Mouse (Mus musculus): Measurements from ENCODE around the gene Lsamp. TPM values are rescaled to one million over a fixed set of nuclear protein-coding genes. Genes with fewer than 3 reads are reported as not detected.

The Lsamp gene
- polyA plus RNA-seq, 1 experiment from 2014 or later: 1.5 TPM

DNA sequence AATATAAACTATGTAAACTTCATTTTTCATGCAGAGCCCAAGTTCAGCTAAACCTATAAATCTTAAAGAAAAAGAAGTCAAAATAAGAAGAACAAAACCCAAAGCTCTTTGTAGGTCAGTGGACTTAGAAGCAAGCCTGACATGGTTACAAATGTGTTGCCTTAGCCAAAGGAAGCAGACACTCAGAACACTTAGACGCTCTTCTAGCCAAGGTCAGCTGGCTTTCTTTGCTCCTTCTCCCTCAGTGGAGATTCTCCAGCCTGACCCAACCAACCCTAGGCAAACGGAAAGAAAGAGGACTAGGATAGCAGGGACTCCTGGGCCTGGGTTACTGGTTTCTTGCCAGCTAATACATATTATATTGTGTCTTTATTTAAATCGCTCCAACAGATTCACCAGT, 2194.7 kb downstream of the Lsamp start:
- no peak for TF ChIP-seq CTCF (IDR thresholded peaks at IDR 0.05; ENCODE audit: low read depth)
- Histone ChIP-seq H3K9ac (ENCODE audit: low read depth, low read length) (no peak overlapping the region), H3K4me1 (replicated peaks; ENCODE audit: control insufficient read depth, insufficient read depth, low read length) (no peaks in the 10 kb centered on the region), H3K4me3 (ENCODE audit: low read depth, low read length) (no peak overlapping the region), H3K27me3 (replicated peaks; ENCODE audit: control insufficient read depth, insufficient read depth, low read length) (no peaks in the 10 kb centered on the region), H3K4me2 (replicated peaks; ENCODE audit: low read depth) (no peak overlapping the region), H3K36me3 (ENCODE audit: control insufficient read depth, insufficient read depth) (no peaks in the 10 kb centered on the region), H3K27ac (ENCODE audit: low read depth, low read length) (no peak overlapping the region), H3K9me3 (ENCODE audit: control insufficient read depth) (no peaks in the 10 kb centered on the region)
- 57% methylated on average over 3 of the region's 3 CpGs for WGBS
- no peak for ATAC-seq

DNA sequence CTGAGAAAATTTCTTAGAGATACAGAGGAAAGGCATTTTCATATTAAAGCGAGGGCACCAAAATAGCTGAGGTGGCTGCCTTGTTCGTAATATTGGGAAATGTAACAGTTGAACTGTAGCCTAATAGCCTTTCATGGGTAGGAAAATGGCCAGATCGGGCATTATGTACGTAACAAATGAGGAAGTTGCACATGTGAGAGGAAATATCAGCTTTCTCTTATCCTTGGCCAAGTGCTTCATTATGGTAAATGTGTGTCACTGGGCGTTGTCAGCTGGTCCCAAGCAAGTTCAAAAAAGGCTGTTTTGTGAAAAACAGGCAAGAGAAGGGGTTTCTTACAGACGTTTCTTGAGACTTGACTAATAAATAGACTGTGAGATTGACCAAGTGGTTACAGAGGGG, 2195.9 kb downstream of the Lsamp start:
- Histone ChIP-seq H3K9me3 (ENCODE audit: control insufficient read depth) (no peaks in the 10 kb centered on the region), H3K9ac (ENCODE audit: low read depth, low read length) (no peak overlapping the region), H3K4me3 (ENCODE audit: low read depth, low read length) (no peak overlapping the region), H3K4me2 (replicated peaks; ENCODE audit: low read depth) (no peak overlapping the region), H3K36me3 (ENCODE audit: control insufficient read depth, insufficient read depth) (no peaks in the 10 kb centered on the region), H3K27me3 (replicated peaks; ENCODE audit: control insufficient read depth, insufficient read depth, low read length) (no peaks in the 10 kb centered on the region), H3K27ac (ENCODE audit: low read depth, low read length) (no peak overlapping the region), H3K4me1 (replicated peaks; ENCODE audit: control insufficient read depth, insufficient read depth, low read length) (no peaks in the 10 kb centered on the region)
- 84% methylated on average over 6 of the region's 6 CpGs for WGBS
- no peak for TF ChIP-seq CTCF (IDR thresholded peaks at IDR 0.05; ENCODE audit: low read depth)
- ATAC-seq: no peak

DNA sequence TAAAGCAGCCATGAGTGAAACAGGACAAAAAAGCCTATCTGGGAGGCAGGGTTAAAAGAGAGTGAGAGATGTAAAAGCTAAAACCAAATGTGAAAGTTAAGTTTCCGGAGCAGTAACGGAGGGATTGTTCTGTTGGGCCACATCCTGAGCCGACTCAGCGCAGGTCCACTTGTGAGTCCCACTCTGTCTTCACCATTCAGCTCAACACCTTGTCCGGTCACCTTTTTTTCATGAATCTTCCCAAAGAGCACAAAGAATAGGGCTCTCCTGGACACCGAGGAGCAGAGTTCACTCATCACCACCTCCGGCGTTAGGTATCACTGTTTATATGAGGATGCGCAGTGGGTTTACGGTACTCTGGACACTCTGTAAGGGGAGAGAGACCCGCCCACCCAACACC, 2196.3 kb downstream of the Lsamp start:
- Histone ChIP-seq H3K27ac (ENCODE audit: low read depth, low read length) (no peak overlapping the region), H3K27me3 (replicated peaks; ENCODE audit: control insufficient read depth, insufficient read depth, low read length) (no peaks in the 10 kb centered on the region), H3K4me3 (ENCODE audit: low read depth, low read length) (no peak overlapping the region), H3K36me3 (ENCODE audit: control insufficient read depth, insufficient read depth) (no peaks in the 10 kb centered on the region), H3K9ac (ENCODE audit: low read depth, low read length) (no peak overlapping the region), H3K4me1 (replicated peaks; ENCODE audit: control insufficient read depth, insufficient read depth, low read length) (no peaks in the 10 kb centered on the region), H3K9me3 (ENCODE audit: control insufficient read depth) (no peaks in the 10 kb centered on the region), H3K4me2 (replicated peaks; ENCODE audit: low read depth) (no peak overlapping the region)
- no peak for TF ChIP-seq CTCF (IDR thresholded peaks at IDR 0.05; ENCODE audit: low read depth)
- WGBS: 95% methylated on average over 11 of the region's 11 CpGs
- ATAC-seq: no peak

DNA sequence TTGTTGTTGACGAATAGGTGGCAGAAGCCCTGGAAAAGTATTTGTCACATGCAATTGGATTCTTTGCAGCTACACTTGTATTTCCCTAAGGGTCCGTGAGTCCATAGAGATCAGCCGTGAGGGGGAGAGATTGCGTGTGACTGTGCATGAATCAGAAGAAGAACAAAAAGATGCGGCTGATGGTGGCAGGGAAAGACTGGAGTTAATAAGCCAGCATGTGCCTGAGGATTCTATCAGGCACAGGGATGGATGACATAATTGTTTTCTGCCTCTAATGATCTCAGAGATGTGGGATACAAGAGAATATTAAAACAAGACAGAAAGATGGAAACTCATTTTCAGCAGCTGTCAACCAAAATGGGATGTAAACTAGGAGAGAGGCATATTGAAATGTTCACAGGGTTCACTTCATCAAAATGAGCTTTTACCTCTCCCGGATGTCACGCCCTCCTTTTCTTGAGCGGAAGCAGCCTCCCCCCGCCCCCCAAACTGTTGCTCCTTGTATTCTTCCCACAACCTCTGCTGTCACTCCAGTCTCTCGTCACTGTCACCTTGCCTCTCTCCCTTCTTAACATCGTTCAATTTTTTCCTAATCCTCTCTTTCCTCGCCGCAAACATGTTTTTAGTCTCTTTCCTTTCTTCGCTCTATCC, 2205.4 kb downstream of the Lsamp start:
- H3K27ac ChIP-seq (ENCODE audit: low read depth, low read length): no peak overlapping the region
- ATAC-seq: no peak
- H3K9ac ChIP-seq (ENCODE audit: low read depth, low read length): 0 out of 2 replicates have a peak overlapping the region, but pooled peaks have one; percentile 54
- 32% methylated on average over 14 of the region's 14 CpGs for WGBS
- peak overlapping the region; percentile 96 for H3K4me2 ChIP-seq (replicated peaks; ENCODE audit: low read depth)
- no peaks in the 10 kb centered on the region; the same call in 1 of the 2 replicates for H3K4me1 ChIP-seq (replicated peaks; ENCODE audit: control insufficient read depth, insufficient read depth, low read length)
- H3K27me3 ChIP-seq (replicated peaks; ENCODE audit: control insufficient read depth, insufficient read depth, low read length): no peaks in the 10 kb centered on the region
- no peaks in the 10 kb centered on the region for H3K36me3 ChIP-seq (ENCODE audit: control insufficient read depth, insufficient read depth)
- H3K9me3 ChIP-seq (ENCODE audit: control insufficient read depth): no peaks in the 10 kb centered on the region
- H3K4me3 ChIP-seq (ENCODE audit: low read depth, low read length): peak overlapping the region; percentile 51
- no peak for TF ChIP-seq CTCF (IDR thresholded peaks at IDR 0.05; ENCODE audit: low read depth)

DNA sequence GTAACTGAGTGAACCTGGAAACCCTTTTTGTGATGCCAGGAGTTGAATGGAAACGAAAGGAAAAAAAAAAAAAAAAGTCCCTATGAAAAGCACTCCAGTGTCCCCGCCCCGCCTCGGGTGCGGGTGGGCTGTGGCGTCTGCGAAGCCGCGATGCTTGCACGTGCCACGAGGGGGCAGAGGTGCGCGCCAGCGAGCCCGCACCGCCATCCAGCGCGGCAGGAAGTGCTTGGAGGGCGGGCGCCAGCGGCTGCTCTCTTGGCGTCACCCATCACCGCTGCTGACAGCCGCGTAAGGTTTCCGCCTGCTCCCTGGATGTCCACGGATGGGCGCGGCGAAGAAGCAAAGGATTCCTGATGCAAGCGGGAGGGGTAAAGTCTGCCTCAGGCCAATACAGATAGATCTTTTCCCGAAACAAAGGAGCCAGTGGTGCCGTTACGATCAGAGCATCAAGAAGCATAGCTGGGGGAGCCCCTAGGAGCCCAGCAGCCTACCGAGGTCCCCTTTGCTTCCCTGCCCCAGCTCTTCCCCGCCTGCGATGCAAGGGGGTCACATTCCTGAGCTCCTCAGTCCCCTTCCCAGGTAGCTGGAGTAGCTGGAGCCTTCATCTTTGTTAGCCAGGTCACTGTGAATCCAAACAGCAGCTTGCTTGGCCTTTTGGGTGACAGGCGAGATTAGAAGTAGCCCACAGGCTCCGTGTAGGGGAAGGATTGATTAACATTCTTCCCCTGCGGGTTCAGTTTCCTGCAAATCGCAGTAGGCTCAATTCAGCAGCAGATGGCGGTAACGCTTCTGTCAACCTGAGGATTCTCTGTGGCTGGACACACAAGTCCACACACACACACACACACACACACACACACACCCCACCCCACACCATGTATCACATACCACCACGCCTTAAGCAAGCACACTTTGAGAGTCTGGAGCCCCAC, 2206.2 kb downstream of the Lsamp start:
- Histone ChIP-seq H3K4me3 (ENCODE audit: low read depth, low read length) (peak overlapping the region; percentile 51), H3K4me2 (replicated peaks; ENCODE audit: low read depth) (peak overlapping the region; percentile 96), H3K27ac (ENCODE audit: low read depth, low read length) (peak overlapping the region; percentile 75), H3K36me3 (ENCODE audit: control insufficient read depth, insufficient read depth) (no peaks in the 10 kb centered on the region), H3K4me1 (replicated peaks; ENCODE audit: control insufficient read depth, insufficient read depth, low read length) (no peaks in the 10 kb centered on the region; the same call in 1 of the 2 replicates), H3K27me3 (replicated peaks; ENCODE audit: control insufficient read depth, insufficient read depth, low read length) (no peaks in the 10 kb centered on the region), H3K9ac (ENCODE audit: low read depth, low read length) (peak overlapping the region; percentile 54), H3K9me3 (ENCODE audit: control insufficient read depth) (no peaks in the 10 kb centered on the region)
- ATAC-seq: peak; percentile 95
- TF ChIP-seq CTCF (IDR thresholded peaks at IDR 0.05; ENCODE audit: low read depth): peak; percentile 95
- WGBS: 2% methylated on average over 44 of the region's 44 CpGs

Small RNA genes lying within 50 kb of the gene (microRNA-seq; reads per million reads assigned to microRNA genes)
- gene Gm27887 (not detected), gene Gm47276 (not detected)
